Comparison of ENCODE assay signal across 16 mouse cellular contexts in genomic region chr10:114963656-114964055, GRCm38 (mm10).
"Had no signal": no experiment of that assay in that cellular context is flagged by ENCODE, and none has a peak within 500 bp of the region (broad histone marks: within the 10 kb centered on the region; RNA-seq: fewer than 3 reads in every experiment).

No protein-coding gene starts in this region.

- DNase-seq: kidney, postnatal 36 days; lung, embryonic 14.5 days; lung, postnatal 10 days; lung, postnatal 4 days; midbrain, embryonic 14.5 days; right cerebral cortex, adult 18-20 months; right cerebral cortex, postnatal 25 days; thymus, postnatal 4 days had no signal

- H3K9ac ChIP-seq: limb, embryonic 15.5 days; liver, embryonic 12.5 days; lung, embryonic 14.5 days; neural tube, embryonic 15.5 days had no signal

- H3K27ac ChIP-seq: kidney, postnatal 0 days; layer of hippocampus, adult 2 months; limb, embryonic 15.5 days; liver, embryonic 12.5 days; midbrain, embryonic 10.5 days; neural tube, embryonic 15.5 days; stomach, postnatal 0 days had no signal

- H3K27me3 ChIP-seq: limb, embryonic 15.5 days; liver, embryonic 12.5 days; neural tube, embryonic 15.5 days had no signal

- H3K36me3 ChIP-seq: limb, embryonic 15.5 days; liver, embryonic 12.5 days; midbrain, embryonic 10.5 days; neural tube, embryonic 15.5 days had no signal

- ATAC-seq: liver, embryonic 12.5 days had no signal

- H3K4me3 ChIP-seq: layer of hippocampus, adult 2 months; limb, embryonic 15.5 days; liver, embryonic 12.5 days; midbrain, embryonic 10.5 days; myocyte; neural tube, embryonic 15.5 days had no signal

- H3K4me1 ChIP-seq: limb, embryonic 15.5 days; liver, embryonic 12.5 days; midbrain, embryonic 10.5 days; neural tube, embryonic 15.5 days had no signal
